Mouse (Mus musculus): Measurements from ENCODE around the gene Kcnt2. TPM values are rescaled to one million over a fixed set of nuclear protein-coding genes. Genes with fewer than 3 reads are reported as not detected.
A peak's percentile ranks its signal among the peaks of the same experiment; 100 is the strongest.

The Kcnt2 gene
- polyA plus RNA-seq, 1 experiment from 2014 or later: 0.86 TPM

GRCm38 (mm10) chr1:140455903-140456302, 209.9 kb downstream of the Kcnt2 start:
- no peak for DNase-seq (ENCODE audit: low spot score)
- WGBS: 79% methylated on average over 2 of the region's 2 CpGs

GRCm38 (mm10) chr1:140456873-140457272, 210.9 kb downstream of the Kcnt2 start:
- Histone ChIP-seq H3K27me3 (replicated peaks; ENCODE audit: low read depth, poor library complexity, severe bottlenecking) (no peaks in the 10 kb centered on the region), H3K27ac (replicated peaks) (no peak overlapping the region), H3K4me1 (no peaks in the 10 kb centered on the region), H3K4me3 (no peak overlapping the region), H3K36me3 (replicated peaks) (no peaks in the 10 kb centered on the region), H3K9me3 (no peaks in the 10 kb centered on the region)
- 90% methylated on average over 2 of the region's 2 CpGs for WGBS
- no peak for DNase-seq (ENCODE audit: low spot score)

More at GRCm38 (mm10) chr1:140455903-140456302, 209.9 kb downstream of the Kcnt2 start:
- H3K4me3 ChIP-seq: no peak overlapping the region
- H3K36me3 ChIP-seq (replicated peaks): no peaks in the 10 kb centered on the region
- no peak overlapping the region for H3K27ac ChIP-seq (replicated peaks)
- no peaks in the 10 kb centered on the region for H3K9me3 ChIP-seq
- no peaks in the 10 kb centered on the region for H3K27me3 ChIP-seq (replicated peaks; ENCODE audit: low read depth, poor library complexity, severe bottlenecking)
- no peaks in the 10 kb centered on the region for H3K4me1 ChIP-seq

- no peaks in the 10 kb centered on the region for H3K4me1 ChIP-seq
- no peak overlapping the region for H3K4me3 ChIP-seq
- WGBS: 86% methylated on average over 4 of the region's 4 CpGs
- no peaks in the 10 kb centered on the region for H3K36me3 ChIP-seq (replicated peaks)
- no peaks in the 10 kb centered on the region for H3K9me3 ChIP-seq
- H3K27me3 ChIP-seq (replicated peaks; ENCODE audit: low read depth, poor library complexity, severe bottlenecking): no peaks in the 10 kb centered on the region
- DNase-seq (ENCODE audit: low spot score): no peak
- H3K27ac ChIP-seq (replicated peaks): no peak overlapping the region
Observed at GRCm38 (mm10) chr1:140468315-140468714, 222.4 kb downstream of the Kcnt2 start.

GRCm38 (mm10) chr1:140469586-140469985, 223.6 kb downstream of the Kcnt2 start:
- Histone ChIP-seq H3K9me3 (no peaks in the 10 kb centered on the region), H3K4me3 (no peak overlapping the region), H3K36me3 (replicated peaks) (no peaks in the 10 kb centered on the region), H3K4me1 (no peaks in the 10 kb centered on the region), H3K27ac (replicated peaks) (no peak overlapping the region), H3K27me3 (replicated peaks; ENCODE audit: low read depth, poor library complexity, severe bottlenecking) (no peaks in the 10 kb centered on the region)
- no peak for DNase-seq (ENCODE audit: low spot score)
- 95% methylated on average over 1 of the region's 1 CpGs for WGBS

GRCm38 (mm10) chr1:140476921-140477320, 231.0 kb downstream of the Kcnt2 start:
- WGBS: 74% methylated on average over 2 of the region's 2 CpGs
- no peak overlapping the region for H3K4me3 ChIP-seq
- no peaks in the 10 kb centered on the region for H3K4me1 ChIP-seq
- DNase-seq (ENCODE audit: low spot score): no peak
- H3K36me3 ChIP-seq (replicated peaks): no peaks in the 10 kb centered on the region
- no peaks in the 10 kb centered on the region for H3K9me3 ChIP-seq
- H3K27ac ChIP-seq (replicated peaks): no peak overlapping the region
- H3K27me3 ChIP-seq (replicated peaks; ENCODE audit: low read depth, poor library complexity, severe bottlenecking): no peaks in the 10 kb centered on the region

GRCm38 (mm10) chr1:140484016-140484415, 238.1 kb downstream of the Kcnt2 start:
- Histone ChIP-seq H3K27me3 (replicated peaks; ENCODE audit: low read depth, poor library complexity, severe bottlenecking) (no peaks in the 10 kb centered on the region), H3K4me1 (no peaks in the 10 kb centered on the region), H3K4me3 (no peak overlapping the region), H3K27ac (replicated peaks) (no peak overlapping the region), H3K36me3 (replicated peaks) (no peaks in the 10 kb centered on the region), H3K9me3 (no peaks in the 10 kb centered on the region)
- 83% methylated on average over 1 of the region's 1 CpGs for WGBS
- no peak for DNase-seq (ENCODE audit: low spot score)

GRCm38 (mm10) chr1:140489816-140490215, 243.9 kb downstream of the Kcnt2 start:
- Histone ChIP-seq H3K36me3 (replicated peaks) (no peaks in the 10 kb centered on the region), H3K27ac (replicated peaks) (no peak overlapping the region), H3K9me3 (no peaks in the 10 kb centered on the region), H3K4me3 (no peak overlapping the region), H3K4me1 (no peaks in the 10 kb centered on the region), H3K27me3 (replicated peaks; ENCODE audit: low read depth, poor library complexity, severe bottlenecking) (no peaks in the 10 kb centered on the region)
- 84% methylated on average over 2 of the region's 2 CpGs for WGBS
- no peak for DNase-seq (ENCODE audit: low spot score)

- no peaks in the 10 kb centered on the region for H3K9me3 ChIP-seq
- DNase-seq (ENCODE audit: low spot score): no peak
- no peak overlapping the region for H3K4me3 ChIP-seq
- no peaks in the 10 kb centered on the region for H3K36me3 ChIP-seq (replicated peaks)
- no peaks in the 10 kb centered on the region for H3K27me3 ChIP-seq (replicated peaks; ENCODE audit: low read depth, poor library complexity, severe bottlenecking)
- no peak overlapping the region for H3K27ac ChIP-seq (replicated peaks)
- WGBS: 97% methylated on average over 1 of the region's 1 CpGs
- H3K4me1 ChIP-seq: no peaks in the 10 kb centered on the region
Observed at GRCm38 (mm10) chr1:140491406-140491805, 245.4 kb downstream of the Kcnt2 start.

- 92% methylated on average over 2 of the region's 2 CpGs for WGBS
- Histone ChIP-seq H3K9me3 (no peaks in the 10 kb centered on the region), H3K27ac (replicated peaks) (no peak overlapping the region), H3K4me3 (no peak overlapping the region), H3K27me3 (replicated peaks; ENCODE audit: low read depth, poor library complexity, severe bottlenecking) (no peaks in the 10 kb centered on the region), H3K36me3 (replicated peaks) (no peaks in the 10 kb centered on the region), H3K4me1 (no peaks in the 10 kb centered on the region)
- DNase-seq (ENCODE audit: low spot score): no peak
Observed at GRCm38 (mm10) chr1:140492237-140492636, 246.3 kb downstream of the Kcnt2 start.

- Histone ChIP-seq H3K27ac (replicated peaks) (no peak overlapping the region), H3K36me3 (replicated peaks) (no peaks in the 10 kb centered on the region), H3K9me3 (no peaks in the 10 kb centered on the region), H3K27me3 (replicated peaks; ENCODE audit: low read depth, poor library complexity, severe bottlenecking) (no peaks in the 10 kb centered on the region), H3K4me3 (no peak overlapping the region), H3K4me1 (no peaks in the 10 kb centered on the region)
- DNase-seq (ENCODE audit: low spot score): no peak
Observed at GRCm38 (mm10) chr1:140513451-140513850, 267.5 kb downstream of the Kcnt2 start.

- Histone ChIP-seq H3K9me3 (no peaks in the 10 kb centered on the region), H3K4me3 (no peak overlapping the region), H3K27me3 (replicated peaks; ENCODE audit: low read depth, poor library complexity, severe bottlenecking) (no peaks in the 10 kb centered on the region), H3K36me3 (replicated peaks) (no peaks in the 10 kb centered on the region), H3K4me1 (no peaks in the 10 kb centered on the region), H3K27ac (replicated peaks) (no peak overlapping the region)
- 38% methylated on average over 4 of the region's 4 CpGs for WGBS
- DNase-seq (ENCODE audit: low spot score): peak; percentile 41
Observed at GRCm38 (mm10) chr1:140531285-140531908, 285.4 kb downstream of the Kcnt2 start.

GRCm38 (mm10) chr1:140534849-140535248, 288.9 kb downstream of the Kcnt2 start:
- H3K4me3 ChIP-seq: no peak overlapping the region
- H3K9me3 ChIP-seq: no peaks in the 10 kb centered on the region
- DNase-seq (ENCODE audit: low spot score): no peak
- H3K4me1 ChIP-seq: no peaks in the 10 kb centered on the region
- no peaks in the 10 kb centered on the region for H3K36me3 ChIP-seq (replicated peaks)
- H3K27me3 ChIP-seq (replicated peaks; ENCODE audit: low read depth, poor library complexity, severe bottlenecking): no peaks in the 10 kb centered on the region
- H3K27ac ChIP-seq (replicated peaks): no peak overlapping the region

GRCm38 (mm10) chr1:140542066-140542465, 296.1 kb downstream of the Kcnt2 start:
- DNase-seq (ENCODE audit: low spot score): no peak

GRCm38 (mm10) chr1:140548711-140549110, 302.8 kb downstream of the Kcnt2 start:
- H3K27me3 ChIP-seq (replicated peaks; ENCODE audit: low read depth, poor library complexity, severe bottlenecking): no peaks in the 10 kb centered on the region
- DNase-seq (ENCODE audit: low spot score): no peak
- no peaks in the 10 kb centered on the region for H3K4me1 ChIP-seq
- H3K27ac ChIP-seq (replicated peaks): no peak overlapping the region
- H3K4me3 ChIP-seq: no peak overlapping the region
- H3K36me3 ChIP-seq (replicated peaks): no peaks in the 10 kb centered on the region
- H3K9me3 ChIP-seq: no peaks in the 10 kb centered on the region

More at GRCm38 (mm10) chr1:140542066-140542465, 296.1 kb downstream of the Kcnt2 start:
- Histone ChIP-seq H3K4me1 (no peaks in the 10 kb centered on the region), H3K9me3 (no peaks in the 10 kb centered on the region), H3K4me3 (no peak overlapping the region), H3K36me3 (replicated peaks) (no peaks in the 10 kb centered on the region), H3K27me3 (replicated peaks; ENCODE audit: low read depth, poor library complexity, severe bottlenecking) (no peaks in the 10 kb centered on the region), H3K27ac (replicated peaks) (no peak overlapping the region)
- WGBS: 94% methylated on average over 3 of the region's 3 CpGs

Measured in embryonic facial prominence, embryonic 10.5 days (tissue).